Mouse (Mus musculus): ENCODE results near the gene 4931422A03Rik. TPM values are rescaled to one million over a fixed set of nuclear protein-coding genes. Genes with fewer than 3 reads are reported as not detected.
A peak's percentile ranks its signal among the peaks of the same experiment; 100 is the strongest.
"Not testable (repeated sequence)": the region's sequence is repeated elsewhere in the genome, so short reads cannot be mapped to it uniquely, and the experiment has no call there.

Gene 4931422A03Rik
- total RNA-seq (2014; rRNA removed) = not detected in 2 replicates
- not detected in 2 replicates for polyA plus RNA-seq (2012; rRNA removed)

- no peaks in the 10 kb centered on the region for H3K27me3 ChIP-seq (ENCODE audit: control insufficient read depth, insufficient read depth, low read length)
- H3K79me2 ChIP-seq (ENCODE audit: control insufficient read depth, insufficient read depth, low read length) = peaks cover 14% of the 10 kb centered on the region
- peaks cover 8% of the 10 kb centered on the region for H3K4me1 ChIP-seq (ENCODE audit: control insufficient read depth, insufficient read depth, low read length)
- peak within 1 kb of the TSS; percentile 92 for H3K9ac ChIP-seq (ENCODE audit: low read depth, low read length)
- peaks cover 15% of the 10 kb centered on the region for H3K36me3 ChIP-seq (ENCODE audit: control insufficient read depth, insufficient read depth, low read length)
- TF ChIP-seq CTCF (IDR thresholded peaks at IDR 0.05; ENCODE audit: low read depth, low read length) (no peak), POLR2A (IDR thresholded peaks at IDR 0.05; ENCODE audit: extremely low read depth, insufficient read depth, low read length) (no peak)
- H3K4me3 ChIP-seq (ENCODE audit: insufficient read depth, low read depth, low read length) = peak within 1 kb of the TSS; percentile 98
- under 1% methylated on average over 32 of the region's 32 CpGs for WGBS
- peak; percentile 48 for DNase-seq (ENCODE audit: extremely low read depth, low read depth, low spot score)
- peak within 1 kb of the TSS; percentile 99 for H3K27ac ChIP-seq (replicated peaks; ENCODE audit: insufficient read depth, low read depth, low read length)
Observed at GRCm38 (mm10) chr2:104028139-104028723, at the start of gene 4931422A03Rik. 4931422A03Rik (minus strand) TSS chr2:104028361.

DNA sequence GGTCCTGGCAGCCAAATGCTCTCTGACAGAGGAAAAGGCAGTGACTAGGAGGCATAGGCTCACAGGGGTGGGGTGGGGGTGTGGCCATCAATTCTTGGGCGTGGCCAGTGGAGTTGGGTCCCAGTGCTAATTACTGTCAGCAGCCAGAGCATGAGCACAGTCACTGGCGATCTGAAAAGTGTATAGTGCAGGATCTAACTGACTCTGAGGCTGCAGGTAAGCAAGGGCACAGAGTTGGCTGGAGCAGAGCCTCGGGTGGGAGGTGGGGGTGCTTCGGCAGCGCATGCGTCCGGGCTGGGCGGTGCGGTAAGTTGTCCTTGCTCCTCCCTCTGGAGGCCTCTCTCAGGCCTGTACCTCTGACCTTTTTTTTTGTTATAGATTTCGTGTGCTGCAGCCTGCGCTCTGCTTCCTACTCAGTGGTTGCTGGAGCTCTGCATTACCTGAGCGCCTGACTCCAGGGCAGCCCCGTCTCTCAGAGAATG, 41.6 kb upstream of the 4931422A03Rik start, which contains the start of gene Cd59b:
Gene Cd59b (plus strand): TSS at position 146 of the 482 bp plus-strand sequence.
- H3K36me3 ChIP-seq (ENCODE audit: control insufficient read depth, insufficient read depth, low read length) = no peaks in the 10 kb centered on the region
- DNase-seq (ENCODE audit: extremely low read depth, low read depth, low spot score) = peak; percentile 75
- peak within 1 kb of the TSS; percentile 62 for H3K9ac ChIP-seq (ENCODE audit: low read depth, low read length)
- H3K79me2 ChIP-seq (ENCODE audit: control insufficient read depth, insufficient read depth, low read length) = no peaks in the 10 kb centered on the region
- peak within 1 kb of the TSS; percentile 80 for H3K27ac ChIP-seq (replicated peaks; ENCODE audit: insufficient read depth, low read depth, low read length)
- TF ChIP-seq POLR2A (IDR thresholded peaks at IDR 0.05; ENCODE audit: extremely low read depth, insufficient read depth, low read length) = no peak
- TF ChIP-seq CTCF (IDR thresholded peaks at IDR 0.05; ENCODE audit: low read depth, low read length) = no peak
- H3K4me1 ChIP-seq (ENCODE audit: control insufficient read depth, insufficient read depth, low read length) = no peaks in the 10 kb centered on the region; the same call in 1 of the 2 replicates
- WGBS = 15% methylated on average over 13 of the region's 13 CpGs
- H3K27me3 ChIP-seq (ENCODE audit: control insufficient read depth, insufficient read depth, low read length) = no peaks in the 10 kb centered on the region
- peak within 1 kb of the TSS; percentile 59 for H3K4me3 ChIP-seq (ENCODE audit: insufficient read depth, low read depth, low read length)

DNA sequence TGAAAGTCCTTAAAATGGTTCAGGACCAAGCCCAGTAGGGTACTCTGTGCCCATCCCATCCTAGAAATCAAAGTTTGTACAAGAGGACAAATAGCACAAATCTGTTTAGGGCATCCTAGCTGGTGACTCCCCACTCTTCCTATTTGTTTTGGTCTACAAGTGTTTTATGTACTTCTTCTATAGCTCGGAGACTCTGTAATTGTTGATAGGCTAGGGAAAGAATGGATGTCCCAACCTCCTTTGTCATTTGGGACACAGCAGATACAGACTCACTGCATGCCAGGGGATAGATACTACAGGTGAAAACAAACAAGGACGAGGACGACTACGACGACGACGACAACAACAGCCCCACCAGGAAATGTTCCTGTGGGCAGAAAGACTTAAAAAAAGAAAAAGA, 40.3 kb upstream of the 4931422A03Rik start, which contains the start of gene Gm10799:
Gene Gm10799 (minus strand): TSS at position 101 of the 400 bp plus-strand sequence.
- not testable (repeated sequence) for H3K9ac ChIP-seq (ENCODE audit: low read depth, low read length); H3K4me3 ChIP-seq (ENCODE audit: insufficient read depth, low read depth, low read length); H3K27ac ChIP-seq (replicated peaks; ENCODE audit: insufficient read depth, low read depth, low read length); H3K4me1 ChIP-seq (ENCODE audit: control insufficient read depth, insufficient read depth, low read length); DNase-seq (ENCODE audit: extremely low read depth, low read depth, low spot score); H3K36me3 ChIP-seq (ENCODE audit: control insufficient read depth, insufficient read depth, low read length); H3K27me3 ChIP-seq (ENCODE audit: control insufficient read depth, insufficient read depth, low read length); H3K79me2 ChIP-seq (ENCODE audit: control insufficient read depth, insufficient read depth, low read length)
- 70% methylated on average over 7 of the region's 7 CpGs for WGBS

DNA sequence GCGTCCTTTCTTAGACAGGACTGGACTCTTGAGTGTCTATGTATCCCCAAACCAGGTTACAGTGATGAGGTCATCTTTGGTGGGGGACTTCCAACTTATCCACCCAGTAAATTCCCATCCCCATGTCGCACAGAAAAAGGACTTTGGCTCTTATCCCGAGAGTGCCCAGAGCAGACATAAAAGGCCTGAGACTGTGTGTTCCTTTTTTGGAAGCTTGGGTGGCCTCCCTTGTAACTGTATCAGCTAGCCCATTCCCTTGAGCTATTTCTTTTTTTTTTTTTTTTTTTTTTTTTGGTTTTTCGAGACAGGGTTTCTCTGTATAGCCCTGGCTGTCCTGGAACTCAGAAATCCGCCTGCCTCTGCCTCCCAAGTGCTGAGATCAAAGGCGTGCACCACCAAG, 37.4 kb upstream of the 4931422A03Rik start, which contains the start of gene Gm10912:
Gene Gm10912 (plus strand): TSS at position 301 of the 400 bp plus-strand sequence.
- H3K27ac ChIP-seq (replicated peaks; ENCODE audit: insufficient read depth, low read depth, low read length); H3K9ac ChIP-seq (ENCODE audit: low read depth, low read length); H3K4me1 ChIP-seq (ENCODE audit: control insufficient read depth, insufficient read depth, low read length); H3K79me2 ChIP-seq (ENCODE audit: control insufficient read depth, insufficient read depth, low read length); H3K4me3 ChIP-seq (ENCODE audit: insufficient read depth, low read depth, low read length); H3K27me3 ChIP-seq (ENCODE audit: control insufficient read depth, insufficient read depth, low read length); DNase-seq (ENCODE audit: extremely low read depth, low read depth, low spot score): not testable (repeated sequence)
- whole genome bisulfite sequencing = 76% methylated on average over 6 of the region's 6 CpGs
- H3K36me3 ChIP-seq (ENCODE audit: control insufficient read depth, insufficient read depth, low read length) = peaks cover 10% of the 10 kb centered on the region

DNA sequence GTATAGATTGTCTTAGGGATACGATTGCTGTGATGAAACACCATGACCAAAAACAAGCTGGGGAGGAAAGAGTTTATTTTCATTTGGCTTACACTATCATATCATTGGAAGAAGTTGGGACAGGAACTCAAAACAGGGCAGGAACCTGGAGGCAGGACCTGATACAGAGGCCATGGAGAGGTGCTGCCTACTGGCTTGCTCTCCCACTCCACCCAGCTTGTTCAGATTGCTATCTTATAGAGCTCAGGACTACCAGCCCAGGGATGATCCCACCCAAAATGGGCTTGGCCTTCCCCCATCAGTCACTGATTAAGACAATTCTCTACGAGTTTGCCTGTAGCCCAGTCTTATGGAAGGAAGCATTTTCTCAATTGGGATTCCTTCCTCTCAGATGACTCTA, 36.0 kb upstream of the 4931422A03Rik start:
- TF ChIP-seq CTCF (IDR thresholded peaks at IDR 0.05; ENCODE audit: low read depth, low read length) = no peak
- TF ChIP-seq POLR2A (IDR thresholded peaks at IDR 0.05; ENCODE audit: extremely low read depth, insufficient read depth, low read length) = no peak
- Histone ChIP-seq H3K79me2 (ENCODE audit: control insufficient read depth, insufficient read depth, low read length) (no peaks in the 10 kb centered on the region), H3K36me3 (ENCODE audit: control insufficient read depth, insufficient read depth, low read length) (peaks cover 18% of the 10 kb centered on the region), H3K4me1 (ENCODE audit: control insufficient read depth, insufficient read depth, low read length) (no peaks in the 10 kb centered on the region; the same call in 1 of the 2 replicates), H3K27ac (replicated peaks; ENCODE audit: insufficient read depth, low read depth, low read length) (no peak overlapping the region), H3K27me3 (ENCODE audit: control insufficient read depth, insufficient read depth, low read length) (no peaks in the 10 kb centered on the region), H3K4me3 (ENCODE audit: insufficient read depth, low read depth, low read length) (no peak overlapping the region), H3K9ac (ENCODE audit: low read depth, low read length) (no peak overlapping the region)
- no peak for DNase-seq (ENCODE audit: extremely low read depth, low read depth, low spot score)
- 87% methylated on average over 2 of the region's 2 CpGs for WGBS

GRCm38 (mm10) chr2:104062665-104063064, 34.5 kb upstream of the 4931422A03Rik start:
- no peak overlapping the region for H3K27ac ChIP-seq (replicated peaks; ENCODE audit: insufficient read depth, low read depth, low read length)
- H3K4me3 ChIP-seq (ENCODE audit: insufficient read depth, low read depth, low read length) = no peak overlapping the region
- no peak for DNase-seq (ENCODE audit: extremely low read depth, low read depth, low spot score)
- no peak overlapping the region for H3K9ac ChIP-seq (ENCODE audit: low read depth, low read length)
- no peaks in the 10 kb centered on the region for H3K4me1 ChIP-seq (ENCODE audit: control insufficient read depth, insufficient read depth, low read length)
- H3K36me3 ChIP-seq (ENCODE audit: control insufficient read depth, insufficient read depth, low read length) = peaks cover 27% of the 10 kb centered on the region
- no peaks in the 10 kb centered on the region for H3K27me3 ChIP-seq (ENCODE audit: control insufficient read depth, insufficient read depth, low read length)
- TF ChIP-seq POLR2A (IDR thresholded peaks at IDR 0.05; ENCODE audit: extremely low read depth, insufficient read depth, low read length) (no peak), CTCF (IDR thresholded peaks at IDR 0.05; ENCODE audit: low read depth, low read length) (no peak)
- no peaks in the 10 kb centered on the region for H3K79me2 ChIP-seq (ENCODE audit: control insufficient read depth, insufficient read depth, low read length)
